Mouse (Mus musculus) erythroblast, embryonic 14.5 days (primary cell): Measurements from ENCODE around the gene Myadml2.

Experiments used
- GATA1 ChIP-seq: IDR thresholded peaks from 2 replicates; pipeline ENCODE4 v1.6.1; 2012; ENCODE audit warnings: low read length, inconsistent platforms, mixed read lengths
- TAL1 ChIP-seq: IDR thresholded peaks from 3 replicates; pipeline ENCODE4 v1.6.1; 2012; ENCODE audit warnings: low read length, inconsistent platforms, mixed read lengths

GRCm38 (mm10) chr11:120695641-120696040 lies 47.7 kb upstream of the Myadml2 start:
- no peak for TF ChIP-seq GATA1
- no peak for TF ChIP-seq TAL1
